Mouse (Mus musculus) lung, postnatal 10 days (tissue): ENCODE measurements around the gene Lst1.

ENCODE experiments used
- DNase-seq: peaks from one replicate; pipeline ENCODE4 v3.0.0; 2021

Lst1 gene

DNA sequence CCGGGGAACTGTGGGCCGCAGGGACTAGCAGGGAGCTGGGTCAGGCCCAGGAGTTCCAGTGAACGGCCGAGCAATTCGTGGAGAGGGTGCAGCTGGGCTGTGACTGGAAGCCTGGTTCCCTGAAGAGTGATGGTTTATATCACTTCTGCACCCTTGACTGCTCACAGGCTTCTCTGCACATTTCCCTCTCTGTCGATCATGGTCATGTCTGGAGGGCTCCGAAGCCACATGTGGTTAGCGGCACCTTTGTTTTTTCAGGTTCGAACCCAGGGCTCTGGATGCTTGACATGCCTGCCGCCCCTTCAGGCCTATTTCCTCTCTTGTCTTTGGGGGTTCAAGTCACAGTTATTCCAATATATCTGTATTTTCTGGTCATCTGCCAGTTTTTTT is 17.1 kb upstream of the Lst1 start:
- DNase-seq = no peak

DNA sequence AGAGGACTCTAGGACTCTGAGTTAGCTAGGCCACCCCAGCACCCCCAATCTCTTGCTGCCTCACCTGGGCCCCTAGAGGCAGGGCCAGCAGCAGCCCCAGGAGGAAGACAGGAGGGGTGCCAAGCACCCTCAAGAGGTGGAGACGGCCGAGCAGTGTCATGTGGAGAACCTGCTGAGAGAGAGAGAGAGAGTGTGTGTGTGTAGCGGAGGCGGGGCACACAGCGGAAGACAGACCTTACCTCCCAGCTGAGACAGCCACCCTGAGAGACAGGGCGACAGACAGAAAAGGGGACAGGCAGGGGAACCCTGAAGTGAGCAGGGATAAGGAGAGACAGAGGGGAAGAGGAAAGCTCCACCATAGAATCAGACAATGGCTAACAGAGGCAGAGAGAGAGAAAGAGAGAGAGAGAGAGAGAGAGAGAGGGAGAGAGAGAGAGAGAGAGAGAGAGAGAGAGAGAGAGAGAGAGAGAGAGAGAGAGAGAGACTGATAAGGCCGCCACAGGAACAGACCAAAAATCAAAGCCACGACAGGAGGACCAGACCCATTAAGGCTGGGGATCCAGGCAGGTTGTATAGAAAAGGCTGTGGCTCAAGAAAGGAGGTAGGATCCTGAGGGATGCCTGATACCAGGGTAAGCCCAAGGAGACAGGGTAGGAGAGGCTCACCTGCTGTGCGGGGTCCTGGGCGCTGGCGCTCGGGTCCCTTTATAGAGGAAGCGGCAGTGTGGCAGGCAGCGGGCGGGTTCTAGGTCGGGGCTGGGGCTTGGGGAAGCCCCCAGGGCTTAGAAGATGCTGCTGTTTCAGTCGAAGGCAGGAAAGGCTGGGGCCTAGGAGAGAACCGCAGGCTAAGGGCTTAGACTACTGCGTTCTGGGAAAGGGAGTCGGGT is 16.5 kb upstream of the Lst1 start, which contains the start of gene Lta:
TSS of gene Lta (minus strand) at position 858 of the 886 bp plus-strand sequence.
- no peak for DNase-seq

DNA sequence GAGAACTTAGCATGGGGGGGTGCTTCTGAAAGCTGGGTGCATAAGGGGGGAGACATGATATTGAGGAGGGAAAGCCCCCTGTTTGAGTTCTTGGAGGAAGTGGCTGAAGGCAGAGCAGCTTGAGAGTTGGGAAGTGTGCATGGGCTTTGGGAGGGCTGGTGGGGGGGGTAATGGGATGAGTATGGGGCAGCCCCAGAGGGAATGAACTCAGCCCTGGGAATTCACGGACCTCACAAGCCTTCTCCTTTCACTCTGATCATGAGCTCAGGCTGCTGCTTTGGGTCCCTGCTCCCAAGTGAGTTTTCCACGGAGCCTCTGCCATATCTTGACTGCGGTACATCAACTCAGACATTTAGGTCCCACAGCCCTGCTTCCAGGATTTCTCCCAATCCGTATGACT is 14.2 kb upstream of the Lst1 start:
- DNase-seq = no peak

DNA sequence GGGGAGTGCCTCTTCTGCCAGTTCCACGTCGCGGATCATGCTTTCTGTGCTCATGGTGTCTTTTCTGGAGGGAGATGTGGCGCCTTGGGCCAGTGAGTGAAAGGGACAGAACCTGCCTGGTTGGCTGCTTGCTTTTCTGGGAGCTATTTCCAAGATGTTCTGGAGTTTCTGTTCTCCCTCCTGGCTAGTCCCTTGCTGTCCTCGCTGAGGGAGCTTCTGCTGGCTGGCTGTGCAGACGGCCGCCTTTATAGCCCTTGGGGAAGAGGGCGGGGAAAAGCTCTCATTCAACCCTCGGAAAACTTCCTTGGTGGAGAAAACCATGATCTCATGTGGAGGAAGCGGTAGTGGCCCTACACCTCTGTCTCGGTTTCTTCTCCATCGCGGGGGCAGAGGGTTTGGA is 13.5 kb upstream of the Lst1 start, which contains the start of gene Tnf:
TSS of gene Tnf (minus strand) at position 221 of the 400 bp plus-strand sequence.
- DNase-seq = peak; percentile 72

DNA sequence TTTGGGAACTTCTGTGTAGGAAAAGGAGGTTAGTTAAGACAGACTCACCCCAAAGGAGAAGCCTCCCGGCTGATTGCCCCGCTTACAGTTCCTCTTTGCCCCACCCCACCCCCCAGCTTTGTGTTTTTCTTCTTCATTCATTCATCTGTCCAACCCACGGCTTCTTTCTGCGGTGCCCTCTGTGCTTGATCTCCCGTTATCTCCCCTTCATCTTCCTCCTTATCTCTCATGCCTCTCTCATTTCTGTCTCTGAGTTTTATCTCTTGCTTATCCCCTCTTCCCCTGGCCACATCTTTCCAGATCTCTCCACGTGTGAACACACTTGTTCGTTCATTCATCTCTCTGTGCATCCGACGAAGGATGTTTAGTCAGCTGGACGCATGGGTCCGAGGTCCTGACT is 12.9 kb upstream of the Lst1 start:
- no peak for DNase-seq

DNA sequence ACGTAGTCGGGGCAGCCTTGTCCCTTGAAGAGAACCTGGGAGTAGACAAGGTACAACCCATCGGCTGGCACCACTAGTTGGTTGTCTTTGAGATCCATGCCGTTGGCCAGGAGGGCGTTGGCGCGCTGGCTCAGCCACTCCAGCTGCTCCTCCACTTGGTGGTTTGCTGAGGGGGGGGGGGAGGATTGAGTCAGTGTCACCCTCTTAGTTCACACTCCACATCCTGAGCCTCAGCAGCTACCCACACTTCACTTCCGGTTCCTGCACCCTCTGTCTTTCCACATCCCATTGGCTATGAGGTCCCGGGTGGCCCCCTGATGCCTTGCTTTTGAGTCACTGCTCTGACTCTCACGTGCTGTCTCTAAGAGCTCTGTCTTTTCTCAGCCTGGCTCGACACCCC is 12.2 kb upstream of the Lst1 start:
- no peak for DNase-seq

DNA sequence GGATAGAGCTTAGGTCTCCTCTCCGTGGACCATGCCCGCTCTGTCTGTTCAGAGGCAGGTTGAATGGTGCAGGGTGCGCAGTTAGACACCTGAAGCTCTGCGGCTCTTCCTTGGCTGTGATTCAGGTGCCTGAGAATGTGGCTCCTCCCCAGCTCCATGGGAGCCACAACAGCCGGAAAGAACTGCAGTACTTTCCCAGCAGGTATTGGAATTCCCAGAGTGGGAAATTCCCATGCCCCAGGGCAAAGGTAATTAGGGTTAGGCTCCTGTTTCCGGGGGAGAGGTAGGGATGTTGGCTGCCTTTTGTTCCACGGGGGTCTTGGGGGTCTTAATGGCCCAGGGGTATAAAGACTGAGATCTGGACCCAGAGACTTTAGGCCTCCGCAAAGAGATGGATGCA is 10.7 kb upstream of the Lst1 start:
- DNase-seq = no peak

DNA sequence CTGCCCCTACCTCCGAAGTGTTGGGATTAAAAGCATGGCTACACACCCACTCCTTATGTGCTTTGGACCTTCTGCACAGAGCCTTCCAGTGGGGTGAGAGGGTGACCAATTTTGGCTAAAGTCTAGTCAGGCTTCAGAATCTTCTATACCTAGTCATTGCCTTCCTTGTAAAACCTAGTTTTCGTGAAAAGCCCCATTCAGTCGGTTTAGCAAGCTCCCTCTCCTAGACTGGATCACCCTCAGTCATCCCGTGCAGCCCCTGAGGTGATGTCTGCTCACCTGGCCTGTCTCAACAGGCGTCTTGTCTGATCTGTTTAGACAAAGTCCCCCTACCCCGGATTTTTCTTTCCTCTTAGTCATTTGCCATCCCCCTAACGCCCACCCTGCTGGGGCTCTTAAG is 9.8 kb upstream of the Lst1 start:
- no peak for DNase-seq

DNA sequence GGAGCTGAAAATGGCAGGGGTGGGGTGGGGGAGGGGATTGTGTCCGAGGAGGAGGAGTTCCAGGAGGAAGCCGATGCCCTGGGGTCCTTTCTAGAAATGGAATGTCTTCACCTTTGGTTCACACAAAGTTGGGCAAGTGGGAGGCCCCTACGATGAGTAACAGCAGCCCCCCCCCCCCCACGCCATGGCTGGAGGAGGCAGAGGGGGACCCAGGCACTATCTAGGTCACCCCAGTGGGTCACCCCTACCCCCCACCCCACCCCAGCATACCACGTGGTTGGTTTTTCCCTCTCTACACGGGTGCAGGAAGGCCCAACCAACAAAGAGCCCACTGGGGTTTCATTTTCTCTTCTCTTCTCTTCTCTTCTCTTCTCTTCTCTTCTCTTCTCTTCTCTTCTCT is 8.9 kb upstream of the Lst1 start:
- no peak for DNase-seq

DNA sequence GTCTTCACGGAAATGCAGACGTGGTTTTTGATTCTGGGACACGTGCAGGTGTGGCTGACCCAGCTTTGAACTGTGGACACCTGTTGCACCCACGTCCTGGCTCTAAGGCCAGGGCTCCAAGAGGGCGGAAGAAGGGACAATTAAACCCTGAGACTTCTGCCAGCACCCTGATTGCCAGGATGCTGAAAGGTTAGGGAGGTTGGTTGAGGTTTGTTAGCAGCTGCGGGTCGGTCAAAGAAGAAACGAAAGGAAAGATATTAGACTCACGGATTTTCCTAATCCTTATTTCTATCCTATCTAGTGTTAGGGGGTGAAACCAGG is 8.0 kb upstream of the Lst1 start:
- no peak for DNase-seq

DNA sequence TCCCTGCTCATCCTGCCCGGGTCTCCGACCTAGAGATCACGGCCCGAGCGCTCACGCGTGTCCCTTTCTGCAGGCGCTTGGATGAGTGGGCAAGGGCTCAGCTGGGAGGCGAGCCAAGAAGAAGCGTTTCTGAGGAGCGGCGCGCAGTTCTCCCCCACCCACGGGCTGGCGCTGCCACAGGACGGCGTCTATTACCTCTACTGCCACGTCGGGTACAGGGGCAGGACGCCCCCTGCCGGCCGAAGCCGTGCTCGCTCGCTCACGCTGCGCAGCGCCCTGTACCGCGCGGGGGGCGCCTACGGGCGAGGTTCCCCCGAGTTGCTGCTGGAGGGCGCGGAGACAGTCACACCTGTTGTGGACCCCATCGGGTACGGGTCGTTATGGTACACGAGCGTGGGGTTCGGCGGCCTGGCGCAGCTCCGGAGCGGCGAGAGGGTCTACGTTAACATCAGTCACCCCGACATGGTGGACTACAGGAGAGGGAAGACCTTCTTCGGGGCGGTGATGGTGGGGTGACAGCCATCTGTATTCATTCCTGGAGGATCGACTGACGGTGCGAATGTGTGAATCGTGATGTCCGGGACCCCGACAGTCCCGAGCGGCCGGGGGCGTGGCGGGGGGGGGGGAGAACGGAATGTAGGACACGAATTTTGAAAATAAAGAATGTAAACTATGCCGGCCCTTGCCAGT is 7.5 kb upstream of the Lst1 start:
- DNase-seq = peak; percentile 90

DNA sequence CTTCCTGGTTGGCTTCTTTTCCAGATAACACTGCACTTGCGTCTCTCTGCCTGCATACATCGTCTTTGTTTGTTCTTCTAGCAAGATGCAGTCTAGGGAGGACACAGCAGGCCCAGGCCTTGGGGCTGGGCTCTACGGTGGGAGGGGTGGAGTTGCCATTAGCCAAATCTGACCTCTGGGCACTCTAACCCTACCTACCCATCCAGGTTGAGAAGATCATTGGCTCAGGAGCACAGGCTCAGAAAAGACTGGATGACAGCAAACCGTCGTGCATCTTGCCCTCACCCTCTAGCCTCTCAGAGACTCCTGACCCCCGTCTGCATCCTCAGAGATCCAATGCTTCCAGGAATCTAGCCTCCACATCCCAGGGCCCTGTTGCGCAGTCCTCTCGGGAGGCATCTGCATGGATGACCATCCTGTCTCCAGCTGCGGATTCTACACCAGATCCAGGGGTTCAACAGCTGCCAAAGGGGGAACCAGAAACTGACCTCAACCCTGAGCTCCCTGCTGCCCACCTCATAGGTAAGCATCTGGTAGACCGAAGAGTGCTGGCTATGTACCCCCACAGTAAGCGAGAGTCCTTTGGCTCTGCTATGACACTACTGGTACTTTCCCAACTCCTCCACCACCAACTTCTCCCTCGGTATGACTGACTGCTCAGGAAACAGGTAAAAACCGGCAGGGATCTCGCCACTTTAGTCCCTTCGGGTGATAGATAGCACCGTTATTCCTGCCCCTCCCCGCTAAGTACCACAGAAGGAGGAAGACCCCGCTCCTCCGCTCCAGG is 6.8 kb upstream of the Lst1 start:
- DNase-seq = no peak

DNA sequence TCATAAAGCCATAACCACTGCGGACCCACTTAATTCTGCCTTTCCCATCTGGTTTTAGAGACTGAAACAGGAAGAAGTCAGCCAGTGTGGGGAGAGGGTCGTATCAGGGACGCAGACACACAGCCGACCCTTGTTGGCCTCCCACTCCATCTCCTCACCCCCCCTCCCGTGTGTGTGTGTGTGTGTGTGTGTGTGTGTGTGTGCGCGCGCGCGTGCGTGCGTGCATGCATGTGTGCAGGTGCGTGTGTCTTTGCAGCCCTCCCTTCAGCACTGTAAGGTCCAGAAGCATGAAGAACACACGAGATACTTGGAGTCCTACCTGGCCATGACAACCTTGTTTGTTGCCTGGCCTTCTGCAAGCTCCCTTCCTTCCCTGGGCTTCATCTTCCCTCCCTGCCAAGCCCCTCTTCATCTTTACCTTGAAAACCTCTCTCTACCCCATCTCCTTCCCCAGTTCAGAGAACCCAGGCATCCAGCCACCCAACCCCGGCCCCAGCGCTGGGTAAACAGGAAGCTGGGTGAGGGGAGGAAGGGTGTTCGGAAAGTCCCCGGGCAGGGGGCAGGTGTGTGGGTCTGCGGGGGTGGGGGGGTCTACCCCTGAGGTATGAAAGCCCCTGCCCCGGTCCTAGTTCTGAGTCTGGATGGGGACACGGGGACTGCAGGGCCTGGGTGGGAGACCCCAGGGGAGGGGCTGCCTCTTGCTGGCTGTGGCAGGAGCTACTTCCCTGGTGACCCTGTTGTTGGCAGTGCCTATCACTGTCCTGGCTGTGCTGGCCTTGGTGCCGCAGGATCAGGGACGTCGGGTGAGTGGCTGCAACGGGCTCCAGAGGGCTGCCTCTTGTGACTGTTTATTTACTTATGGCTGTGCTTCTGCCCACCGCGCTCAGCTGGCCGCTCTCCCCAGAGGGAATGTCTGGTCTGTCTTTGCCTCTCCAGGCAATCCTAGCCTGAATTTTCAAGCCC is 5.9 kb upstream of the Lst1 start, which contains the start of gene Ltb:
TSS of gene Ltb (plus strand) at position 559 of the 963 bp plus-strand sequence.
- DNase-seq = peak; percentile 40

DNA sequence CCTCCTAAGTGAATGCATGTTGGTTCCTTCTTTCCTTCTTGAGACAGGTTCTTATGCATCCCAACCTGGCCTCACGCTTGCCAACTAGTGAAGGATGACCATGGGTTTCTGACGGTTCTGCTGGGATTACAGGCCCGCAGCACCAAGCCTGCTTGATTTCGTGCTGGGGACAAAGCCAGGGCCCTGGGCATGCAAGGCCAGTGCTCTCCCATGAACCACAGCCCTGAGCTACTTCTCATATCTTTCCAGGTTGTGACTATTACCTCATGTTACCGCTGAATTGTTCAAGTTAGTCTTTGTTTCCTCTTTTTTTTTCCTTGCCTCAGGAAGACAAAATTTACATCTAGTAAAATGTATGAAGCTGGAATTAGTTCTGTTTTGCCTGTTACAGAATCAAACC is 4.7 kb upstream of the Lst1 start:
- no peak for DNase-seq

DNA sequence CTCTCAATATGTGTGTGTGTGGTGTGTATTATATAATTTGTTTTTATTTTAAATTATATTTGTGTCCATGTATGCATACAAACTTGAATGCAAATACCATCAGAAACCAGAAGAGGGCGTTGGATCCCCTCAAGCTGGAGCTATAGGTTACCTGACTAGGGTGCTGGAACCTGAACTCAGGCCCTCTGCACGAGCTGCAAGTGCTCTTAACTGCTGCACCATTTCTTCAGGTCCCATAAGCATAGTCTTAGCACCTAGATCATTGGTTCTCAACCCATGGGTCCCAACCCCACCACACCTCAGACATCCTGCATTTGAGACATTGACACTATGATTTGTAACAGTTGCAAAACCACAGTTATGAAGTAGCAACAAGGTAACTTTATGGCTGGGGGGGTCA is 3.5 kb upstream of the Lst1 start:
- DNase-seq = no peak

DNA sequence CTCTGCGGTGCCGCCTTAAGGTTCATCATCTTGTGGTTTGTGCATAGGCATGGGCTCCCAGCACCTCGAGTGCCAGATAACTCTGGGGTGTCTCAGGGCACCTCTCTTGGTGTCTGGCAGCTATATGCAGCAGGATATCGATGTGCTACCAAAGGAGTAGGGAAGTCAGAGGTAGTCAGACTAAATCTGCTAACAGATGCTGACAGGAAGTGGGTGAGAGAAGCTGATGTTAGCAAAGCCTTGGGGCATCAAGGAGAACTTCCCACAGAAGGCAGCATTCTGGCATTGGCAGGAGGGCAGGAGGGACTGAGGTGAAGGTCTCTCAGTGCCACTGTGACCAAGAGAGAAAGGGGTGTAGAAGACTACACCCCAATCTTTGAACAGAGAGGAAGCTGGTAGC is 1.9 kb upstream of the Lst1 start:
- DNase-seq = no peak

DNA sequence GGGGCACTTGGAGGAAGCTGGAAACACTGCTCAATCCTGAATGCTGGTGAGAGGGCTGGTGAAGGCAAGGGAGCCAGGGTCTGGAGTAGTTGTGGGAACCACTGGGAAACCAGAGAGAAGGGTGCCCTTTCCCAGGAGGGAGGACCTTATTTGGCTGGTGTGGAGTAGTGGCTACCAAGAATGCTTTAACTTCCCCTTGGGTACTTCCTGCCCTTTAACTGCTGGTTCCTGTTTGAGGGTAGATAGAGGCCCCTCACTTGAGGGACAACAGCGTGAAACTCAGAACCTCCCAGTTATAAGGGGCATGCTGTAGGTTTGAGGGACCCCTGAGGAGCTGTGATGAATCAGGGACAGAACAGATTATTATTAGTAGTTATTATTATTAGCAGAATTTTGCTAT is 947 bp upstream of the Lst1 start:
- no peak for DNase-seq

DNA sequence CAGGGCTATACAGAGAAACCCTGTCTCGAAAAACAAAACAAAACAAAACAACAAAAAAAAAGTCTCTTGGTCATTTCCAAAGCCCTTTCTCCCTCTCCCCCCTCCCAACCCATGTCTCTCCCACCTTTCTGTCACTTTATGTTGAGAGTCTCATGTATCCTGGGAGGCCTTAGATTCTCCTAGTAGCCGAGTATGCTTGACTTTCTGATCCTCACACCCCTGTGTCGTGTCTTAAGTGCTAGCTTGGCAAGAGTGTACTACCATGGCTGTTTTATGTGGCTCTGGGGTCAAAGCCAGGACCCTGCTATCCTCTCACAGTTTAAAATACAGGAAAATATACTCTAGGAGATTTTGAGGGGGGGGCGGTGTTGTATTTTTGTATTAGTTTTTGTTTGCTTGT is 894 bp downstream of the Lst1 start:
- DNase-seq = no peak

DNA sequence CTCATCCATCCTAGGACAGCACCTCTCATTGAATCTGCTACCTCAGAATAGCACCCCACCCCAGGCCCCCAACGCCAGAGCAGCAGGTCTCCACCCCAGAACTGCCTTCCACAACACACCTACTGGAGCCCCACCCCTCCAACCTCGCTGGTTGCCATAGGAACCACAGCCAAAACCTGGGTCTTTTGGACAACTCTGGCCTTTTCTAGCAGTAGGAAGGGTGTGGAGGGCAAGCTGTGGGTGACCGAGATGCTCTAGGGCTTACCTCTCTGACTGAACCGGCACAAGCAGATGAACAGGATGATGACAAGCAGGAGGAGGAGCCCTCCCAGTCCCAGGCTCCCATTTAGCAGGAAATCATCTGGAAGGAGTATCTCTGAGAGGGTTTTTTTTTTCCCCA is 1.6 kb downstream of the Lst1 start:
- peak; percentile 59 for DNase-seq

DNA sequence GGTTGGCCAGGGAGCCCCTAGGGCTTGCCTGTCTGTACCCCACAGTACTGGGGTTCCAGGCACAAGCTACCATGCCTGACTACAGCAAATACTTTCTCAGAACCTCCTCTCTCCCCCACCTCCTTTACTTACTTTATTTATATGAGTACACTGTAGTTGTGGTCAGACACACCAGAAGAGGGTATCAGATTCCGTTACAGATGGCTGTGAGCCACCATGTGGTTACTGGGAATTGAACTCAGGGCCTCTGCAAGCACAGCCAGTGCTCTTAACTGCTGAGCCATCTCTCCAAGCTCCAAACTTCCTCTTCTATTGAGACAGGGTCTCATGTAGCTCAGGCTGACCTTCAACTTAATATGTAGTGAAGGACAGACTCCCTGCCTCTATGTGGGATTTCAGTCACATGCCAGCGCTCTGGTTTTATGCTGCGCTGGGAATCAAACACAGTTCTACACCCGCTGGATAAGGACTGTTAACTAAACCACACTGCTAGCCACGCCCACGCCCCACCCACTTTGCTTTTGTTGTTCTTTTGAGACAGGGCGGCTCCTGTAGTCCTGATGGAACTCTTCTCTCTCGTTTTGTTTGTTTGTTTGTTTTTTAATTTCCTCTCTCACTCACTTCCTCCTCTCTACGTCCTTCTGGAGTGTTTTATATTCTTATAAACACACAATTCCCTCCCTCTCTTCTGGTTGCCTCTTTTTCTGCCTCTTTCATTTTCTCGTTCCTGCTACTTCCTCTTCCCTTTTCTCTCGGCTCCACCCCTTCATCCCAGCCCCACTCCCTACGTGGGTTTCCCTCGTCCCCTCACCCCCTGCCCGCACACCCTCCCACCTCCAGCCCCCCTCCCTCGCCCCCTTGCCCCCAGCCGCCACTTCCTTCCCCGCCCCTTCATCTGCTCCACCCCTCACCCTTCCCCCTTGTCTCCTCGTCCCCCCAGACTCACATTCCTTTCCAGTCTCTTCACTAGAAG is 2.3 kb downstream of the Lst1 start:
- peak; percentile 93 for DNase-seq

DNA sequence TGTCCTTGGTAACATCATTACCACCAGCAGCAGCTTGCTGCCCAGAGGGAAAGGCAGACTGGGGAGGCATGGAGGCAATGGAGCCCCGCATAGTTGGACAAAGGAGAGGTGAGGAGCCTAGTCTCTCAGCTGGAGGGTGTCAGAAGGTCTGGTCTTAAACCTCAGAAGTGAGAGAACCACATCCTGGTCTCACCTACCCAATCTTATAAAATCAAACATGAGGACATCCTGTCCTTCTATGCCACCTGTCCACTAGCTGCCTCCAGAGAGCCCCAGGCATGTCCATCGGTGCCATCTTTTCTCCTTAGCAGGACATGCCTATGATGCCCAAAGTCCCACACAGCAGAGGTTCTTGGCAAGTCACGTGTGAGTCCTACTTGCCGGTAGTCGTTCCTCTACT is 8.1 kb downstream of the Lst1 start:
- DNase-seq = no peak
